Mouse (Mus musculus) thymus, adult 2 months (tissue): ENCODE data around the gene Lcp2.

Source experiments
- CTCF ChIP-seq: fragments of 200-500 bp; IDR thresholded peaks from 2 replicates; pipeline ENCODE4 v1.5.1; 2012; ENCODE audit warnings: mild to moderate bottlenecking, control low read depth, low read length, moderate library complexity, borderline replicate concordance; ENCODE audit not compliant: control insufficient read depth, poor library complexity, insufficient read depth; ENCODE audit errors: extremely low read depth
- POLR2A ChIP-seq: fragments of 200-500 bp; IDR thresholded peaks from 2 replicates; pipeline ENCODE4 v1.6.1; 2012; ENCODE audit warnings: mild to moderate bottlenecking, low read length, control low read depth, moderate library complexity; ENCODE audit not compliant: control insufficient read depth, poor library complexity, insufficient read depth; ENCODE audit errors: extremely low read depth

DNA sequence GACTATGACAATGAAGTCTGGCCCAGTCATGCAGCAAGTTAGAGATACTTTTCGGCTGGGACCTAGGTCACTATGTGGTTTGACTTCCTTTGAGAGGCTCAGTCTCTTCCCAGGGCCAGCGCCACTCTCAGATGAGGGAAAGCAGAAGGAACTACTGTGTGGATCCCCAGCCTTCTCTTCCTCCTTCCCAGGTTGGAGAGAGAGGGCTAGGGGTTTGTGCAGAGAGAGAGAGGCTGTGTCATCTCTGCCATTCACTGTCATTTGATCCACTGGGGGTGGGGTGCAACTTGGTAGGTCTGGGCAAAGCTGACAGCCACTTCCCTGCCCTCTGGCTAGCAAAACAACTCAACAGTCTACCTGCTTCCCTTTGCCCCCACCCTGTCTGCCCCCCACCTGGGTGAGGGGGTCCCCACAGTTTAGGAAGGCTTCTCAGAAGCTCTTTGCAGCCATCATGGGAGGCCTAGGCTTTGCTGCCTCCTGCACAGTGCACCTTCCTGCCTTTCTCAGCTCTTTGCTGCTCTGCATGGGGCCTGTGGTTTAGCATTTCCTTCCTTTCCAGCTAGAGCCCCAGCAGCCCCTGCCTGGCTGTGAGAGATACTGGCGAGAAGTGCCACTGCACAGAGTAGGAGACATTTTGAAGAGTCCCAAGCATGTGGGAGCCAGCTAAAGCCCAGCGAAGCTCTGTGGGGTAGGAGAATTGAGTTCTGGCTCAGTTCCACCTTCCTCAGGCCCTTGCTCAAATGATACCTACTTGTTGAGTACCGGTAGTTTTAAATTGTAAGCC, 17.2 kb downstream of the Lcp2 start:
- TF ChIP-seq POLR2A (peak; percentile 58), CTCF (peak; percentile 59; the same call in 1 of the 2 replicates)
